Mouse (Mus musculus) ES-E14 (cell line): ENCODE measurements around the gene Mcidas. TPM values are rescaled to one million over a fixed set of nuclear protein-coding genes. Genes with fewer than 3 reads are reported as not detected.

Source experiments
- DNase-seq: peaks from one replicate; pipeline ENCODE4 v3.0.0-alpha.2; 2013; ENCODE audit warnings: low read depth, low spot score
- H3K27ac ChIP-seq: 2 replicates; pipeline ENCODE4 v1.5.1; 2012; ENCODE audit warnings: low read depth, mild to moderate bottlenecking, low read length, moderate library complexity, mixed read lengths; ENCODE audit not compliant: poor library complexity, insufficient read depth, severe bottlenecking
- H3K36me3 ChIP-seq: 2 replicates; pipeline ENCODE4 v1.6.1; 2012; ENCODE audit warnings: mild to moderate bottlenecking, low read length, moderate library complexity, mixed read lengths; ENCODE audit not compliant: control insufficient read depth, poor library complexity, insufficient read depth, severe bottlenecking
- H3K4me1 ChIP-seq, 2 experiments: fragments of 150-350 bp in 1 of 2; sonication (generic) in 1 of 2; 2 replicates each; pipeline ENCODE4 v1.6.1; 2012; ENCODE audit warnings: low read length in 2 of 2, mild to moderate bottlenecking in 1 of 2, mixed read lengths in 1 of 2; ENCODE audit not compliant: control insufficient read depth in 2 of 2, insufficient read depth in 2 of 2, poor library complexity in 1 of 2
- H3K4me3 ChIP-seq, 2 experiments: fragments of 150-350 bp in 1 of 2; sonication (generic) in 1 of 2; 2 replicates each; pipeline ENCODE4 v1.5.1; 2012; ENCODE audit warnings: low read length in 2 of 2, low read depth in 1 of 2, mild to moderate bottlenecking in 1 of 2, mixed read lengths in 1 of 2; ENCODE audit not compliant: insufficient read depth in 1 of 2, poor library complexity in 1 of 2, severe bottlenecking in 1 of 2
- H3K9ac ChIP-seq: 2 replicates; pipeline ENCODE4 v1.6.1; 2012; ENCODE audit warnings: low read depth, mild to moderate bottlenecking, low read length, mixed read lengths; ENCODE audit not compliant: poor library complexity, insufficient read depth, severe bottlenecking
- H3K9me3 ChIP-seq: fragments of 150-350 bp; sonication (generic); 2 replicates; pipeline ENCODE4 v1.6.1; 2012; ENCODE audit warnings: low read depth, mild to moderate bottlenecking, low read length; ENCODE audit not compliant: control insufficient read depth, insufficient read depth
- CHD2 ChIP-seq: IDR thresholded peaks from 2 replicates; pipeline ENCODE4 v1.6.1; 2014; ENCODE audit warnings: mild to moderate bottlenecking, low read depth, low read length, inconsistent platforms
- HCFC1 ChIP-seq: IDR thresholded peaks from 2 replicates; pipeline ENCODE4 v1.6.1; 2012; ENCODE audit warnings: low read length, inconsistent platforms, borderline replicate concordance; ENCODE audit not compliant: insufficient read depth
- MAFK ChIP-seq: IDR thresholded peaks from 2 replicates; pipeline ENCODE4 v1.6.1; 2014; ENCODE audit warnings: mild to moderate bottlenecking, low read depth, low read length, inconsistent platforms; ENCODE audit not compliant: insufficient read depth
- ZC3H11A ChIP-seq: IDR thresholded peaks from 2 replicates; pipeline ENCODE4 v1.6.1; 2012; ENCODE audit warnings: low read depth, mild to moderate bottlenecking, inconsistent platforms, low read length, borderline replicate concordance
- ZNF384 ChIP-seq: IDR thresholded peaks from 2 replicates; pipeline ENCODE4 v1.6.1; 2012; ENCODE audit warnings: low read depth, low read length, inconsistent platforms
- in situ Hi-C, 2 experiments: fragments of 600-800 bp; cut with MboI; formaldehyde crosslinking; loops; one replicate each; pipeline ENCODE4 v1.15.1; 2025; ENCODE audit warnings: low sequenced_read_pairs in 2 of 2, inconsistent platforms in 1 of 2; ENCODE audit not compliant: unreplicated experiment in 2 of 2
- total RNA-seq: library from RNA; depleted of rRNA; stranded (reverse); fragments of 300-350 nt; gene quantifications from 2 replicates; pipeline ENCODE4 v1.2.3, GENCODE M21; 2012; rRNA removed

Mcidas gene
- not detected in 2 replicates for total RNA-seq

DNA sequence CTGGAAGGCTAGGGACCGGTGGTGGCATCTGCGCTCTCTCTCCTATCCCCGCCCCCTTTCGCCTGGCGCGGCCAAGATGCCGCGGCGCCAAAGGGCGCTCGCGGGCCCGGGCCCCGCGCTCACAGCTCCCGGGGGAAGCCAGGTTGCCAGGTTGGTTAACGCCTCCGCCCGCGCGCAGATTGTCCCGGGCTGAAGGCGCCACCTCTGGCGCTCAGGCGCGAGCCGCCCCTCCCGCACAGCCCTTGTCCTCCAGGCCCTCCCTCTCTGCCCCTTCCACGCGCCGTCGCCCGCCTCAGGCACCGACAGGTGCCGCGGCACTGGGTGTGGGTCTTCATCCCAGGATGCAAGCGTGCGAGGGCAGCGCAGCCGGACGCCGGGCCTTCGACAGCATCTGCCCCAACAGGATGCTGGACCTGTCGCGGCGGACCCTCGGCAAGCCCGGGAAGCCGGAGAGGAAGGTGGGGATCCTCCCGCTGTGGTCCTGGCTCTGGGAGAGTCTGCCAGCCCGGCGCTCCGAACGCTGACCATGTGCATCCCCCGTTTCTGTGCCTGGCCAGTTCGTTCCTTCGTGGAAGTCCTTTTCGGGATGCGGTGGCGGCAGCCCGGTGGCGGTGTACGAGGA, at the start of gene Mcidas:
Mcidas (plus strand) TSS at position 315 of the 622 bp plus-strand sequence.
- no peak within 1 kb of the TSS for H3K27ac ChIP-seq
- peak within 1 kb of the TSS; percentile 64 for H3K9ac ChIP-seq
- in situ Hi-C loops: no loop called here

GRCm38 (mm10) chr13:112945312-112945711, 48.3 kb upstream of the Mcidas start:
- H3K9me3 ChIP-seq: no peaks in the 10 kb centered on the region
- H3K4me3 ChIP-seq: no peak overlapping the region
- H3K9ac ChIP-seq: no peak overlapping the region
- H3K36me3 ChIP-seq: peaks cover 27% of the 10 kb centered on the region
- in situ Hi-C loops: no loop called here
- H3K4me1 ChIP-seq: no peaks in the 10 kb centered on the region
- no peak for TF ChIP-seq CHD2
- no peak for TF ChIP-seq ZC3H11A
- TF ChIP-seq HCFC1: no peak
- no peak for TF ChIP-seq MAFK
- no peak for DNase-seq
- H3K27ac ChIP-seq: no peak overlapping the region

More for the DNA sequence above, at the start of gene Mcidas:
- Histone ChIP-seq H3K9me3 (no peaks in the 10 kb centered on the region), H3K36me3 (peaks cover 3% of the 10 kb centered on the region; the same call in 1 of the 2 replicates), H3K4me3 (peak within 1 kb of the TSS; percentile 72 to 79), H3K4me1 (peaks cover 0 to 2% of the 10 kb centered on the region in 2 experiments; a peak in 1 of 4 replicates)
- no peak for DNase-seq
- TF ChIP-seq CHD2 (no peak), ZC3H11A (no peak), MAFK (no peak), ZNF384 (no peak), HCFC1 (no peak)

DNA sequence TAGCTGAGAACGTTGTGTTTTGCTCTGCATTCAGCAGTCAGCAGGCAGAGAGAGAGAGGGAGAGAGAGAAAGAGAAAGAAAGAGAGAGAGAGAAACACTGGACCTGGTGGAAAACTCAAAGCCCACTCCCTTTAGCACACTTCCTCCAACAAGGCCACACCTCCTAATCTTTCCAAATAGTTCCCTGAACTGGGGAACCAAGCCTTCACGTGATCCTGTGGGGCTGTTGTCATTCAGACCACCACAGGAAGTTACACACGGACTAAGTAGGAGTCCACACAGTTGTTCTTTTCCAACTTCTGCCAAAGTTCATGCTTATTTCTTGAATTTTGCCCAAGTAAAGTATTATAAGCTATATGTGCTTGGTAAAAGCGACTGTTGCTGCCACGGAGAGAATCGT, 47.7 kb upstream of the Mcidas start:
- H3K9ac ChIP-seq: no peak overlapping the region
- no peak for DNase-seq
- in situ Hi-C loops: no loop called here
- TF ChIP-seq CHD2 (no peak), HCFC1 (no peak), ZNF384 (no peak), MAFK (no peak), ZC3H11A (no peak)
- H3K4me1 ChIP-seq: no peaks in the 10 kb centered on the region
- H3K36me3 ChIP-seq: peaks cover 28% of the 10 kb centered on the region
- no peak overlapping the region for H3K27ac ChIP-seq
- no peak overlapping the region for H3K4me3 ChIP-seq
- no peaks in the 10 kb centered on the region for H3K9me3 ChIP-seq

DNA sequence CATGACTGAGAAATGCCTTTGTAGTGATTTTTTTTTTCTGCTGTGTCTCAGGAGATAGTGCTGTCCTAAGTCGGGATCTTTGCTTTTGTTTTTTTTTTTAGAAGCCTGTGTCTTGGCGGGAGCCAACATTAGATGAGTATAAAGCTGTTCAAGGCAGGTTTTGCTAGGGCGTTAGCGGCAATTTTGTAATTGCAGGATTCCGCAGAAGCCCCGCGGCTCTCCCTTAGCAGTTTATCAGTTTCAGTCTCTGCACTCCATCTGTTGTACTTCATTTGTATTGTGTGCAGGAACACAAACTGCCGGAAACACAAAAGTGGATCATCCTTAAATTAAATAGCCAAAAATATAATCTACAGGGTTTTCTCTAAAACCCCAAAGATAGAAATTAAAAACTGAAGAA, 39.6 kb upstream of the Mcidas start:
- no peak overlapping the region for H3K9ac ChIP-seq
- in situ Hi-C loops: no loop called here
- no peaks in the 10 kb centered on the region for H3K9me3 ChIP-seq
- TF ChIP-seq CHD2 (no peak), MAFK (no peak), ZC3H11A (no peak), HCFC1 (no peak), ZNF384 (no peak)
- H3K36me3 ChIP-seq: peaks cover 16% of the 10 kb centered on the region
- no peak for DNase-seq
- H3K27ac ChIP-seq: no peak overlapping the region
- no peaks in the 10 kb centered on the region for H3K4me1 ChIP-seq
- H3K4me3 ChIP-seq: no peak overlapping the region
